Mouse (Mus musculus): Measurements from ENCODE around the gene AC161166.1.

Gene AC161166.1

GRCm38 (mm10) chr7:24512355-24512754, at the start of gene AC161166.1:
Gene AC161166.1, minus strand, starts transcription at chr7:24512455.
- no peak for DNase-seq

- DNase-seq: no peak
Observed at GRCm38 (mm10) chr7:24561450-24561849, 49.2 kb upstream of the AC161166.1 start.

- no peak for DNase-seq
Observed at GRCm38 (mm10) chr7:24555786-24556185, 43.5 kb upstream of the AC161166.1 start.

- no peak for DNase-seq
Observed at GRCm38 (mm10) chr7:24551985-24552759, 39.9 kb upstream of the AC161166.1 start.

GRCm38 (mm10) chr7:24547534-24548036, 35.3 kb upstream of the AC161166.1 start:
- DNase-seq: peak; percentile 60

GRCm38 (mm10) chr7:24546634-24547389, 34.6 kb upstream of the AC161166.1 start:
- DNase-seq: peak; percentile 99

- DNase-seq: no peak
Observed at GRCm38 (mm10) chr7:24546068-24546614, 33.9 kb upstream of the AC161166.1 start, which contains the start of the genes Pinlyp and Xrcc1. Gene Pinlyp, minus strand, starts transcription at chr7:24546118. Gene Xrcc1, plus strand, starts transcription at chr7:24546289.

GRCm38 (mm10) chr7:24544506-24544905, 32.3 kb upstream of the AC161166.1 start:
- DNase-seq: no peak

GRCm38 (mm10) chr7:24539686-24540085, 27.4 kb upstream of the AC161166.1 start:
- no peak for DNase-seq

- no peak for DNase-seq
Observed at GRCm38 (mm10) chr7:24538701-24539100, 26.4 kb upstream of the AC161166.1 start.

- DNase-seq: peak; percentile 53
Observed at GRCm38 (mm10) chr7:24538154-24538553, 25.9 kb upstream of the AC161166.1 start.

GRCm38 (mm10) chr7:24537591-24537990, 25.3 kb upstream of the AC161166.1 start:
- DNase-seq: peak; percentile 83

- no peak for DNase-seq
Observed at GRCm38 (mm10) chr7:24537081-24537480, 24.8 kb upstream of the AC161166.1 start.

GRCm38 (mm10) chr7:24534301-24534700, 22.0 kb upstream of the AC161166.1 start:
- DNase-seq: no peak

- DNase-seq: no peak
Observed at GRCm38 (mm10) chr7:24533806-24534205, 21.6 kb upstream of the AC161166.1 start.

GRCm38 (mm10) chr7:24533031-24533571, 20.8 kb upstream of the AC161166.1 start:
- no peak for DNase-seq

- peak; percentile 79 for DNase-seq
Observed at GRCm38 (mm10) chr7:24531211-24531971, 19.1 kb upstream of the AC161166.1 start.

GRCm38 (mm10) chr7:24530062-24530931, 18.0 kb upstream of the AC161166.1 start, which contains the start of gene Irgq:
Gene Irgq, plus strand, starts transcription at chr7:24530689.
- DNase-seq: peak; percentile 99

GRCm38 (mm10) chr7:24529580-24529979, 17.3 kb upstream of the AC161166.1 start:
- peak; percentile 75 for DNase-seq

GRCm38 (mm10) chr7:24528861-24529260, 16.6 kb upstream of the AC161166.1 start:
- DNase-seq: no peak
